Mouse (Mus musculus) layer of hippocampus, adult 2 months (tissue): Measurements from ENCODE around the gene Boc. TPM values are rescaled to one million over a fixed set of nuclear protein-coding genes. Genes with fewer than 3 reads are reported as not detected.
A peak's percentile ranks its signal among the peaks of the same experiment; 100 is the strongest.

Source experiments
- DNase-seq, 2 experiments: peaks; one replicate each; pipeline ENCODE4 v3.0.0; 2022; ENCODE audit warnings: low spot score in 2 of 2
- H3K27ac ChIP-seq: fragments of 200-600 bp; 2 replicates; pipeline ENCODE4 v1.8.1; 2022
- H3K4me3 ChIP-seq: fragments of 200-600 bp; 2 replicates; pipeline ENCODE4 v1.8.1; 2022; ENCODE audit warnings: mild to moderate bottlenecking
- CTCF ChIP-seq: fragments of 200-600 bp; conservative IDR thresholded peaks from 2 replicates; pipeline ENCODE4 v1.8.1; 2022; ENCODE audit warnings: antibody characterized with exemption, mild to moderate bottlenecking, moderate library complexity
- total RNA-seq, 2 experiments: library from RNA; stranded (reverse); gene quantifications; 2 replicates each; pipeline ENCODE4 v1.2.3; 2021

The Boc gene
- total RNA-seq, 2 experiments from 2014 or later: 9.7 to 12.1 TPM

GRCm38 (mm10) chr16:44549867-44550679, 8.6 kb downstream of the Boc start:
- Histone ChIP-seq H3K4me3 (no peak overlapping the region), H3K27ac (no peak overlapping the region)
- no peak for DNase-seq
- no peak for TF ChIP-seq CTCF

GRCm38 (mm10) chr16:44549381-44549780, 9.3 kb downstream of the Boc start:
- TF ChIP-seq CTCF: no peak
- Histone ChIP-seq H3K27ac (no peak overlapping the region), H3K4me3 (no peak overlapping the region)
- DNase-seq: no peak

- no peak for TF ChIP-seq CTCF
- DNase-seq: no peak
- no peak overlapping the region for H3K4me3 ChIP-seq
- no peak overlapping the region for H3K27ac ChIP-seq
Measured at GRCm38 (mm10) chr16:44547976-44548375, 10.7 kb downstream of the Boc start.

- H3K27ac ChIP-seq: no peak overlapping the region
- TF ChIP-seq CTCF: no peak
- no peak for DNase-seq
- H3K4me3 ChIP-seq: no peak overlapping the region
Measured at GRCm38 (mm10) chr16:44546831-44547230, 11.9 kb downstream of the Boc start.

GRCm38 (mm10) chr16:44545939-44546338, 12.8 kb downstream of the Boc start:
- TF ChIP-seq CTCF: no peak
- Histone ChIP-seq H3K27ac (no peak overlapping the region), H3K4me3 (no peak overlapping the region)
- DNase-seq: no peak

- H3K27ac ChIP-seq: no peak overlapping the region
Measured at GRCm38 (mm10) chr16:44545153-44545552, 13.5 kb downstream of the Boc start.

GRCm38 (mm10) chr16:44543098-44543497, 15.6 kb downstream of the Boc start:
- peak overlapping the region; percentile 36; the same call in 1 of the 2 replicates for H3K27ac ChIP-seq
- DNase-seq: no peak

More at GRCm38 (mm10) chr16:44545153-44545552, 13.5 kb downstream of the Boc start:
- DNase-seq: no peak
- H3K4me3 ChIP-seq: no peak overlapping the region
- no peak for TF ChIP-seq CTCF

GRCm38 (mm10) chr16:44542029-44542690, 16.5 kb downstream of the Boc start:
- no peak overlapping the region for H3K4me3 ChIP-seq
- no peak for DNase-seq
- peak overlapping the region; percentile 36; the same call in 1 of the 2 replicates for H3K27ac ChIP-seq
- no peak for TF ChIP-seq CTCF

More at GRCm38 (mm10) chr16:44543098-44543497, 15.6 kb downstream of the Boc start:
- TF ChIP-seq CTCF: peak; percentile 22; the same call in 1 of the 2 replicates
- H3K4me3 ChIP-seq: no peak overlapping the region

- DNase-seq: no peak
- peak overlapping the region; percentile 46; the same call in 1 of the 2 replicates for H3K27ac ChIP-seq
- H3K4me3 ChIP-seq: no peak overlapping the region
- no peak for TF ChIP-seq CTCF
Measured at GRCm38 (mm10) chr16:44539611-44540010, 19.1 kb downstream of the Boc start.

GRCm38 (mm10) chr16:44538401-44539395, 20.0 kb downstream of the Boc start:
- DNase-seq: peak; percentile 32 to 43
- no peak for TF ChIP-seq CTCF
- H3K4me3 ChIP-seq: no peak overlapping the region
- H3K27ac ChIP-seq: peak overlapping the region; percentile 74

- Histone ChIP-seq H3K27ac (no peak overlapping the region), H3K4me3 (no peak overlapping the region)
- no peak for TF ChIP-seq CTCF
- DNase-seq: no peak
Measured at GRCm38 (mm10) chr16:44534122-44534521, 24.6 kb downstream of the Boc start.

GRCm38 (mm10) chr16:44533522-44533921, 25.2 kb downstream of the Boc start:
- Histone ChIP-seq H3K4me3 (no peak overlapping the region), H3K27ac (no peak overlapping the region)
- TF ChIP-seq CTCF: no peak
- no peak for DNase-seq
